Mouse (Mus musculus) lung, postnatal 0 days (tissue): Measurements from ENCODE around the gene Abat. TPM values are rescaled to one million over a fixed set of nuclear protein-coding genes. Genes with fewer than 3 reads are reported as not detected.

Experiments
- ATAC-seq: fragments of 200-750 bp; cut with Nextera tagmentation; 2 replicates; pipeline ENCODE4 v1.8.0; 2017; ENCODE audit warnings: moderate library complexity
- DNase-seq: peaks from one replicate; pipeline ENCODE4 v3.0.0-alpha.2; 2016; ENCODE audit warnings: low spot score
- H3K27ac ChIP-seq: fragments of 300-500 bp; sonication (generic); 2 replicates; pipeline ENCODE4 v1.5.1; 2014; ENCODE audit warnings: antibody characterized with exemption, mild to moderate bottlenecking, low read length, mixed read lengths
- H3K27me3 ChIP-seq: fragments of 300-500 bp; sonication (generic); replicated peaks from 2 replicates; pipeline ENCODE4 v1.6.1; 2014; ENCODE audit warnings: low read length, mixed read lengths; ENCODE audit not compliant: insufficient read depth
- H3K36me3 ChIP-seq: fragments of 300-500 bp; sonication (generic); 2 replicates; pipeline ENCODE4 v1.6.1; 2014; ENCODE audit warnings: low read length, mixed read lengths; ENCODE audit not compliant: insufficient read depth
- H3K4me1 ChIP-seq: fragments of 300-500 bp; sonication (generic); 2 replicates; pipeline ENCODE4 v1.6.1; 2014; ENCODE audit warnings: antibody characterized with exemption, low read depth, low read length, mixed read lengths; ENCODE audit not compliant: insufficient read depth
- H3K4me2 ChIP-seq: fragments of 300-500 bp; sonication (generic); replicated peaks from 2 replicates; pipeline ENCODE4 v1.6.1; 2014; ENCODE audit warnings: low read depth, mild to moderate bottlenecking, low read length, moderate library complexity, mixed read lengths
- H3K4me3 ChIP-seq: fragments of 300-500 bp; sonication (generic); 2 replicates; pipeline ENCODE4 v1.5.1; 2014; ENCODE audit warnings: low read depth, low read length
- H3K9ac ChIP-seq: fragments of 300-500 bp; sonication (generic); replicated peaks from 2 replicates; pipeline ENCODE4 v1.6.1; 2014; ENCODE audit warnings: low read depth, mild to moderate bottlenecking
- H3K9me3 ChIP-seq: fragments of 300-500 bp; sonication (generic); 2 replicates; pipeline ENCODE4 v1.6.1; 2016; ENCODE audit warnings: low read length, mixed read lengths
- CTCF ChIP-seq: IDR thresholded peaks from 2 replicates; pipeline ENCODE4 v1.5.1; 2016; ENCODE audit warnings: antibody characterized with exemption, mild to moderate bottlenecking
- EP300 ChIP-seq: IDR thresholded peaks from 2 replicates; pipeline ENCODE4 v1.6.1; 2016; ENCODE audit warnings: antibody characterized with exemption, mild to moderate bottlenecking, control low read depth
- WGBS: fragments of 180-500 bp; shearing (Covaris S2); extraction: QIAGEN DNeasy Blood & Tissue Kit; methylation state at CpG from one replicate; pipeline ENCODE4 v1.1.7; 2014; 5-methylcytosine and 5-hydroxymethylcytosine counted together
- microRNA-seq: library from miRNA; unstranded; fragments of <30 nt; microRNA quantifications from one replicate; pipeline ENCODE4, GENCODE M21; 2016
- polyA plus RNA-seq: library from polyadenylated mRNA; unstranded; fragments of >200 nt; fragmentation: Nextera tagmentation; extraction: Ambion mirVana; gene quantifications from 2 replicates; pipeline ENCODE4 v1.2.1, GENCODE M21; 2015

Abat gene
- polyA plus RNA-seq, 1 experiment from 2014 or later = 4.2 TPM

DNA sequence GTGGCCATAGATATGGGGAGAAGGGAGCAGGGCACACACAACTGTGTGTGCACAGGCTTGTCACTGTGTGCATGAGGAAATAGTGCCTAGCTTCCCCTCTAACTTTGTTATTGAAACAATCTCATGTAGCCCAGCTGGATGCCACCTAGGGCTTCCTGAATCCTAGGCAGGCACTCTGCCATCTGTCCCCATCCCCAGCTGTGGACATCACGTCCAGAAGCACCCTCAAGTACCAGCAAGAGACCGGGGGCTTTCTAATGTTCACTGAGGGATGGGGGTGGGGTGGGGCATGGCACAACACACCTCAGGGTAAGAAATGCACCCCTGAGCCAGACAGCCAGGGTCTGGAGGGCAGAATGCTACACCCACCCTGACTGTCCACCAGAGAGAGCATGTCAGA, 155.2 kb downstream of the Abat start:
- no peak for TF ChIP-seq EP300
- no peak for TF ChIP-seq CTCF
- no peak overlapping the region for H3K4me3 ChIP-seq
- H3K27me3 ChIP-seq = no peaks in the 10 kb centered on the region
- peak overlapping the region; percentile 87; the same call in 1 of the 2 replicates for H3K27ac ChIP-seq
- H3K4me2 ChIP-seq = 0 out of 2 replicates have a peak overlapping the region, but pooled peaks have one; percentile 3
- no peaks in the 10 kb centered on the region for H3K9me3 ChIP-seq
- ATAC-seq = no peak
- no peaks in the 10 kb centered on the region for H3K36me3 ChIP-seq
- no peak overlapping the region for H3K9ac ChIP-seq
- no peak for DNase-seq
- H3K4me1 ChIP-seq = peaks cover 39% of the 10 kb centered on the region
- 69% methylated on average over 2 of the region's 2 CpGs for WGBS

DNA sequence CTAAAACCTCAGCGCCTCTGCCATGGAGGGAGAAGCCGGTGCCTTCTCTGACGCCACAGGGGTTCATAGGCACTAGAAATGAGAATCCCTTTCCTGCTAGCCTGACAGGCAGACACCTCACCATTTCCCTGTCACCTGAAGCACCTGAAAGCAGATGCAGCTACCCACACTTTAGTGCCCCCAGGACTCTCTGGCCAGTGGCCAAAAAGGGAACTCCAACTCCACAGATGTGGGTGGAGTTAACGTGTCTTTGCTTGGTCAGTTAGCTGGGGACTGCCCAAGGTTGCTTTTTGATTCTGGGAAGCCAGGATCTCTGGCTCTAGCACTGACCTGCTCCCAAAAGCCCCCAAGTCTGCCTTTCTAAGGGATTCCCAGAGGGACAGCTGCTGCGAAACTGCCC, 156.2 kb downstream of the Abat start:
- Histone ChIP-seq H3K36me3 (no peaks in the 10 kb centered on the region), H3K9ac (no peak overlapping the region), H3K9me3 (no peaks in the 10 kb centered on the region), H3K4me3 (no peak overlapping the region), H3K4me2 (peak overlapping the region; percentile 70), H3K27ac (peak overlapping the region; percentile 6; the same call in 1 of the 2 replicates), H3K4me1 (peaks cover 39% of the 10 kb centered on the region), H3K27me3 (no peaks in the 10 kb centered on the region)
- DNase-seq (no peak), ATAC-seq (no peak)
- no peak for TF ChIP-seq EP300
- TF ChIP-seq CTCF = no peak
- 71% methylated on average over 5 of the region's 5 CpGs for WGBS

DNA sequence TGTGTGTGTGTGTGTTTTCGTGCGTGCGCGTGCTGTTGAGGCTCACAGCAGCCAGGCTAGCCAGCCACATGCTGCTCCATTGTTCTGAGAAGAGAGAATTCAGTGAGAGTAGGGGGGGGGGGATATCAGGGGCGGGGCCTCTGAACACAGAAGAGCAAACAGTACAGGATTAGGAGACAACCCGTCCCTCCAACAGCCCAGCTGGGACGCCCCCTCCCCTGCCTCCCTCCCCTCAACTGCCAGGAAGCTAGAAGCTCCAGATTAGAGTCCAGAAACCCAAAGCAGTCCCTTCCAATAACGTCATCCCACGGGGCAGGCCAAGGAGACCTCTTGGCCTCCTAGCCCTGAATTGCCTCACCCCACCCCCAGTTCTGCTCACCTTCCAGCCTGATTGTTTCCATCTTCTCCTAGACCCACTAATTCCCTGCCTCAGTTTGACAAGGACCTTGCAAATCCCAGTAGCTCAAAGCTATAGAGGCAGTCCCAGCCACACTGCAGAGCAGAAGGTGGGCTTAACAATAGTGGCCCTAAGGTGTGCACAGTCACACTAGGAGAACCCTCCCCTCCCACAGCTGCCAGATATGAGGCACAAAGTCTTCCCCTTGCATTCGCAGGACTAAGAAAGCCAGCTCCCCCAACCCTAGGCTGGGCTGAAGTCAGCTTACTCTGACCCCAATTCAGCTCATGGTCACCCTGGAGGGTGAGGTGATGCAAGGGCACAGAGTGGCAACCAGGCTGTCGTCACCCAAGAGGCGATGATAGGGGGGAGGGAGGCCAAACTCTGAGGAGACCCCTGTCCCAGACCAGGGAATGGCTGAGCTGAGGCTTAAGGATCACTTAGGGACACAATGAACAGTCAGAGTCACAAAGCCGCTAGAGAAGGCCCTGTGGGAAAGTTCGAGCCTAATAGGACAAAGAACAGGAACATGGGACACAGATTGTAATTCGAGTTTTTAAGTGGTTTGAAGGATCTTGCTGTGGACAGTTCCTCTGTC, 157.1 kb downstream of the Abat start:
- H3K27me3 ChIP-seq = no peaks in the 10 kb centered on the region
- peak overlapping the region; percentile 59 for H3K4me3 ChIP-seq
- 15% methylated on average over 10 of the region's 15 CpGs for WGBS
- peak overlapping the region; percentile 90 for H3K27ac ChIP-seq
- TF ChIP-seq CTCF = no peak
- TF ChIP-seq EP300 = no peak
- H3K9ac ChIP-seq = peak overlapping the region; percentile 60; the same call in 1 of the 2 replicates
- H3K36me3 ChIP-seq = no peaks in the 10 kb centered on the region
- peaks cover 33% of the 10 kb centered on the region for H3K4me1 ChIP-seq
- no peak for DNase-seq
- no peak for ATAC-seq
- peak overlapping the region; percentile 70 for H3K4me2 ChIP-seq
- H3K9me3 ChIP-seq = no peaks in the 10 kb centered on the region

Small RNA genes within 50 kb of the gene (microRNA-seq; reads per million reads assigned to microRNA genes)
- gene Gm22137 = not detected

Other genes with a start within 250 kb of the Abat start
- not detected in 2 replicates for gene Tmem114, start 88.3 kb upstream of the Abat start, polyA plus RNA-seq
- gene Mettl22, start 42.6 kb upstream of the Abat start, polyA plus RNA-seq = 8.6 and 11.5 TPM in 2 replicates
- 38.0 and 40.2 TPM in 2 replicates for gene Pmm2, start 124.2 kb downstream of the Abat start, polyA plus RNA-seq
- gene Tmem186, start 124.3 kb downstream of the Abat start, polyA plus RNA-seq = 8.2 and 8.7 TPM in 2 replicates
- 86.9 and 97.1 TPM in 2 replicates for gene Carhsp1, start 158.7 kb downstream of the Abat start, polyA plus RNA-seq
- not detected in 2 replicates for gene Gm5767, start 167.3 kb downstream of the Abat start, polyA plus RNA-seq